Mouse (Mus musculus) frontal cortex, postnatal 36 days (tissue): ENCODE results near the gene Dusp23.

ENCODE experiments used
- DNase-seq, 2 experiments: peaks; one replicate each; pipeline ENCODE4 v3.0.0; 2022; ENCODE audit warnings: low spot score in 2 of 2

Dusp23 gene

GRCm38 (mm10) chr1:172632451-172633326, at the start of gene Dusp23:
Dusp23 (minus strand) TSS chr1:172632962.
- peak; percentile 92 to 93 for DNase-seq

GRCm38 (mm10) chr1:172680742-172681141, 48.0 kb upstream of the Dusp23 start:
- DNase-seq = no peak

GRCm38 (mm10) chr1:172670716-172671115, 38.0 kb upstream of the Dusp23 start:
- no peak for DNase-seq

DNA sequence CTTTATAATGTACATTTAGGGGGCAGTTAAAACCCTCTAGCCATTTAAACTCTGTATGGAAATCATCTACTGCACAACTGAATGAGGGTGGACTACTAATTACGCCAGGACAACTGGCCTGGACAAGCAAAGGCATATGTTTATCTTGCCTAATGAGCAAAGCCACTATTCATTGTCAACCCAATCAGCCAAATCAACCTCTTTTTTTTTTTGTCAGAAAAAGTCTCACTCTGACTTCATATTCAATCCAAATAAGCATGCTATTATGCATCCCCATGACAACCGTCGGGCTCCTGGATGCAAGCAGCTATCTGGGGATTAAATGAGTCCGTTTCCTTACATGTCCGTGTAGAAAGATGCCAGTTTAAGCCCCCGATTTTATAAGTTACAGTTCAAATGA, 34.8 kb upstream of the Dusp23 start:
- no peak for DNase-seq

DNA sequence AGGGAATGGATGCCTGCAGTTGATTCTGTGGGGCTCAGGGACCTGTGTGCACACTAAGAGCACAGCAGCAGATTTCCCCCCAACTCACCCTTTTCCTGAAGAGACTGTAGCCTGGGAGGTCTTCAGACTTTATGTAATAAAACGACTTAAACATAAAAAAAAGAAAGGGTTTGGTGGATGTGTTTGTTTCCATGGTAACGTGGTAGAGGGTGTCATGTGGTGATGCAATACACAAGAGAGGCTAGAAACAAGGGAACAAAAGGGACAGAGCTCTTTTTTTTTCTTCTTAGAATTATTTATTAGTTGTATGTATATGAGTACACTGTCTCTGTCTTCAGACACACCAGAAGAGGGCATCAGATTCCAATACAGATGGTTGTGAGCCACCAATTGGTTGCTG, 32.7 kb upstream of the Dusp23 start:
- no peak for DNase-seq

DNA sequence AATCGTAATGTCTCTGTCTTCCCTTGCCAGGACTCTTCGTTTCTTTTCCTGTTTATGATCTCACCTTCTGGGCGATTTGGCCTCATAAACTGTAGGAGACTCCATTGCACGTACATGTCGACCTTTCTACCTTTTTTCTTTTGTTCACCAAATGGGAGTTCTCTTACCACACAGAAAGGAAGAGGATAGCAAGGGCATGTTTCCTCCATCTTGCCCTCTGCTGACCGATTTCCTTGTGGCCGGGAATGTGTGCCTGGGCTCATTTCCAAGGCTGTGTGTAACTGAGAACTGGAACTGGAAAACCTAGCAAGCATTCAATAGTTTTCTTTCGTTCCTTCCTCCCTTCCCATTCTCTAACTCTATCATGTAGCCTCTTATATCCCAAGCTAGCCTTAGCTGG, 26.9 kb upstream of the Dusp23 start:
- no peak for DNase-seq

DNA sequence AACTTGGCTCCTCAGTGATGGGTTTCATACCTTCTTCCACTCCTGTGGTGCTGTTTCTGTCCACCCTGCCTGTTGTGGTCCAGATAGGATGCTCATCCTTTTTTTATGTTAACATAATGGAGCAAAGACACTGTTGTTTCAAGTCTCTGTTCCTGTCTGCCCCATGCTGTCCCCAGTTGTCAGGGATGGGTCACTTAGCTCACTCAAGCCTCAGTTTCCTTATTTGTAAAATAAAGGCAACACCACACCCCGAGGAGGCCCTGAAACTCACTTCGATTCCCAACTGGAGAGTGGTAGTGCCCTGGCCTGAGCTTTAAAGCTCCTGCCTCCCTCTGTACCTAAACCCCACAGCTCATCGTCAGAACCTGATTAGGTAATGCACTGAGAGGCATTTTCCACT, 24.5 kb upstream of the Dusp23 start:
- DNase-seq = no peak

GRCm38 (mm10) chr1:172653900-172654299, 21.1 kb upstream of the Dusp23 start:
- DNase-seq = no peak

GRCm38 (mm10) chr1:172652040-172652662, 19.4 kb upstream of the Dusp23 start:
- no peak for DNase-seq

- DNase-seq = no peak
Measured at GRCm38 (mm10) chr1:172651288-172651987, 18.7 kb upstream of the Dusp23 start.

- no peak for DNase-seq
Measured at GRCm38 (mm10) chr1:172650519-172651287, 17.9 kb upstream of the Dusp23 start.

GRCm38 (mm10) chr1:172649396-172649795, 16.6 kb upstream of the Dusp23 start:
- DNase-seq = no peak

- no peak for DNase-seq
Measured at GRCm38 (mm10) chr1:172647236-172647635, 14.5 kb upstream of the Dusp23 start.

DNA sequence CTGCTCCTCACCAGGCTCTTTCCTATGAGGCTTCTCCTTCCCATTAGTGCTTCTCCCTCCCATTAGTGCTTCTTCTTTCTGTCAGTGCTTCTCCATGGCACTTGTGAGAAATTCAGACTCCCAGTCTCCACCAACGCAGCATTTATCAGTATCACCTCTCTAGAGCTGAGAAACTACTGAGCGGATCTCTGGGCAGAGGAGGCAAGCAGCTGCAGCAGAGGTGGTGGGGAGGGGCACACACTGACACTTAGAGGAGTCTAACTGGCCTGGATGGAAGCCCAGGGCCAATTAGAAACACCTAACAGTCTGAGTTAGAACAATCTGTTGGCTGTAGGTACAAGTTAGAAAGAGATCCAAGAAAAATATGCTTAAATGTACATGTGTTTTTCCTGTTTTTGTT, 6.0 kb upstream of the Dusp23 start:
- no peak for DNase-seq

DNA sequence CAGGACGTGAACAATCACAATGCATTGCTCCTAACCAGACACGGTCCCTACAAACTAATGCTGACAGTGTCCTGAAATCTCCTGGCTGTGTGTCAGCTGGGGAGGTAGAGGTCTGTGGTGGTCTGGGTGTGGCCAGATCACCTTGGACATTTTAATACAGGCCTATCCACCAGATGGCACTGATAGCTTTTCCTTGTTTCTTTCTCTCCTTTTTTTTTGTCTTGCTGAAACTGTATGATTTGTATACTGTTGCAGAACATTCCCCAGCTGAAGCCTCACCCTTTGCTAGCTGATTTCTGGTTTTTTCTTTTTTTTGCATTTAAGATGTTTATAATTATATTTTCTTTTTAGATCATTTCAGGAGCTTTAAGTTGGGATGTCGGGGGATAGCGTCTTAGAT, 5.0 kb upstream of the Dusp23 start:
- no peak for DNase-seq

DNA sequence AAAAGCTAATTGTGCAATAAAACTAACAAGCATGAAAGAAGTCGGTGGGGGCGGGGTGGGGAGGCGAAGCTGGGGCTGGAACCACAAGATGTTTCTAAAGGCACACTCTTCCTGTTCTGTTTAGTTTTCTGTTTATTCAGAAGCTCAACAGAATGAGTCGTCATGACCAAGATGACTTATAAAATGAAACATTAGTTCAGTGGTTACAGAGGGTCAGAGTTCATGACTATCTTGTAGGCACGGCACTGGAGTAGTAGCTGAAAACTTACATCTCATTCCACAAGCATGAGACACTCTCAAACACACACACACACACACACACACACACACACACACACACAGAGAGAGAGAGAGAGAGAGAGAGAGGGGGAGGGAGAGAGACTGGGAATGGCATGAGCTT, 3.5 kb upstream of the Dusp23 start:
- no peak for DNase-seq

GRCm38 (mm10) chr1:172635258-172635657, 2.5 kb upstream of the Dusp23 start:
- DNase-seq = no peak

DNA sequence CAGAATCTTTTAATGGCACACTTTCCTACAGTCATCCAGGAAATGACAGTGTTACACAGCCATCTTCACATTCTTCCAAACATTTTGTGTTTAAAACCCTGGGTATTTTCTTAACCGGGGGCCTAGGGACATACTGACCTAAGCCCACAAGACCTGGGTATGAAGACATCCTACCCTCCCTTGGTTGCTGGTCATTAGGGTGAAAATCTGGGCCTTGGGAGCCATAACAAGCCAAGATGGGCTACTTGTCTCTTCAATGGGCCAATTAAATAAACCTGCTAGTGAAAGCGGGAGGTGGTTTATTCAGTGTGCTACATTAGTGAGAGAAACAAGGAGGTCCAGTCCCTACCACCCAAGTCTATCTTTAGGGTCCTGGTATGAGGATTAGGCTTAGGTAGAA, 1.4 kb upstream of the Dusp23 start:
- DNase-seq = no peak

- DNase-seq = no peak
Measured at GRCm38 (mm10) chr1:172631721-172632120, 1.0 kb downstream of the Dusp23 start.

DNA sequence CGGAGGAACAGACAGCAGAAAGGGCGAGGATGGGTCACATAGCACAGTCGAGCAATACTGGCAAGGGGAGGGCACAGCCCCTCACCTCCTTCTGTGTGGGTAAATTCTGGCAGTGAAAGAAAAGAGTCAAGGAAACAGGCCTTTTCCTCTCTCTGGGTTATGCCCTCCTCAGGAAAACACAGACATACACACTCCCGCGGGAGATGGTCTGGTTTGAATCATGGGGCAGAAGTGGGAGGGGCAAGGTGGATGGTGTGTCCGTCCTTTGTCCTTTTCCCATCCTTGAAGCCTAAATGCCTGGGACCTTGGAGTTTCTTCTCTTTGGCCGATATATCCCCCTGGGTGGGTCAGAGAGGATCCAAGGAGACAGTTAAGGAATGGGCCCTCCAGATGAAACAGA, 2.9 kb downstream of the Dusp23 start:
- no peak for DNase-seq

- no peak for DNase-seq
Measured at GRCm38 (mm10) chr1:172626306-172626705, 6.5 kb downstream of the Dusp23 start.

GRCm38 (mm10) chr1:172624081-172624480, 8.7 kb downstream of the Dusp23 start:
- DNase-seq = no peak
